Mouse (Mus musculus) forebrain, embryonic 13.5 days (tissue): ENCODE data around the gene Tmtc2. TPM values are rescaled to one million over a fixed set of nuclear protein-coding genes. Genes with fewer than 3 reads are reported as not detected.

Experiments used
- ATAC-seq: fragments of 200-750 bp; cut with Nextera tagmentation; 2 replicates; pipeline ENCODE4 v1.8.0; 2017
- H3K27ac ChIP-seq: fragments of 300-500 bp; sonication (generic); 2 replicates; pipeline ENCODE4 v1.5.1; 2015; ENCODE audit warnings: inconsistent platforms, mild to moderate bottlenecking, moderate library complexity
- H3K27me3 ChIP-seq: fragments of 300-500 bp; sonication (generic); 2 replicates; pipeline ENCODE4 v1.6.1; 2015; ENCODE audit warnings: mild to moderate bottlenecking, inconsistent platforms
- H3K36me3 ChIP-seq: fragments of 300-500 bp; sonication (generic); 2 replicates; pipeline ENCODE4 v1.6.1; 2015; ENCODE audit warnings: mild to moderate bottlenecking, inconsistent platforms; ENCODE audit not compliant: poor library complexity, severe bottlenecking
- H3K4me1 ChIP-seq: fragments of 300-500 bp; sonication (generic); 2 replicates; pipeline ENCODE4 v1.6.1; 2015; ENCODE audit warnings: inconsistent platforms
- H3K4me2 ChIP-seq: fragments of 300-500 bp; sonication (generic); 2 replicates; pipeline ENCODE4 v1.6.1; 2015; ENCODE audit warnings: inconsistent platforms, mild to moderate bottlenecking, moderate library complexity
- H3K4me3 ChIP-seq: fragments of 300-500 bp; sonication (generic); 2 replicates; pipeline ENCODE4 v1.5.1; 2015; ENCODE audit warnings: mild to moderate bottlenecking, inconsistent platforms
- H3K9ac ChIP-seq: fragments of 300-500 bp; sonication (generic); 2 replicates; pipeline ENCODE4 v1.6.1; 2015; ENCODE audit warnings: mild to moderate bottlenecking, inconsistent platforms
- H3K9me3 ChIP-seq: fragments of 300-500 bp; sonication (generic); replicated peaks from 2 replicates; pipeline ENCODE4 v1.6.1; 2016; ENCODE audit warnings: inconsistent platforms
- WGBS: fragments of 180-500 bp; shearing (Covaris S2); methylation state at CpG from one replicate; pipeline ENCODE4 v1.1.7; 2015; 5-methylcytosine and 5-hydroxymethylcytosine counted together
- polyA plus RNA-seq: library from polyadenylated mRNA; unstranded; fragments of >200 nt; fragmentation: Nextera tagmentation; extraction: Ambion mirVana; gene quantifications from 2 replicates; pipeline ENCODE4 v1.2.1, GENCODE M21; 2015

The Tmtc2 gene
- polyA plus RNA-seq, 1 experiment from 2014 or later = 5.7 TPM

DNA sequence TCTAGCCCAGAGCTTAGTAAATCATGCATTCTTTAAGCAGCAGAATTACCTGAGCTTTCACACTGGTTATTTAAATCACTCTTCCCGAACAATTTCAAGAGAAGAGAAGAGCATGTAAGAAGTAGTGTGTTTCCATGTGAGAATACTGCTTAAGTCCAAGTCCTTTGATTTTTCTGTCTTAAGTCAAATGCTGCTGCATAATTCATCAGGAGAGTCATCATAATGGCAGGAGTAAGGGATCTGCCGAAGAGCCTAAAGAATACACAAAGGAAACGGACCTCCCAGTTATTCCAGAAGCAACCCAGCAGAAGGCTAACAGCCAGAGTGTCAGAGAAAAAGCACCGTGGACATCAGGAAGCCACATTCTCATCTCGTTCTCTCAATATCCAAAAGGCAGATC lies 34.6 kb downstream of the Tmtc2 start:
- no peak overlapping the region for H3K27ac ChIP-seq
- no peak for ATAC-seq
- WGBS = 55% methylated on average over 5 of the region's 5 CpGs
- no peaks in the 10 kb centered on the region for H3K36me3 ChIP-seq
- H3K9me3 ChIP-seq = no peaks in the 10 kb centered on the region
- H3K27me3 ChIP-seq = no peaks in the 10 kb centered on the region
- no peak overlapping the region for H3K4me2 ChIP-seq
- no peak overlapping the region for H3K4me3 ChIP-seq
- 0 out of 2 replicates have a peak, but pooled peaks cover 3% of the 10 kb centered on the region for H3K4me1 ChIP-seq
- no peak overlapping the region for H3K9ac ChIP-seq

DNA sequence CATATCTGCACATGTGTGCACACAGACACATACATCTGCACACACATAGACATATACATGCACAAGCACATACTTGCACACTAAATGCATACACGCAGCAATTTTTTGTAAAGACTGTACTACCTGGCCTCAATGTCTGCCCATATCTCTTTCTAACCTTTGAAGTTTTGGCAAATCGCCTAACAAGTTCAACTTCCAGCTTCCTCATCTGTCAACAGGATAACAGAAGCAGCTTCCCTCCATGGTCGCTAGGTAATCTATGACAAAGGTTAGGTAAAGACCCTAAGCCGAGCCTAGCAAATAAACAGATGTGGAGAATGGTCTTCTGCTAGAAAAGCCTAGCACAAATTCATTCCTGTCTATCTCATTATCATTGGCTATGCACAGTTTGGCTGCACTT lies 37.3 kb downstream of the Tmtc2 start:
- ATAC-seq = no peak
- Histone ChIP-seq H3K27me3 (no peaks in the 10 kb centered on the region), H3K9ac (no peak overlapping the region), H3K4me1 (peaks cover 16% of the 10 kb centered on the region), H3K9me3 (no peaks in the 10 kb centered on the region), H3K4me3 (no peak overlapping the region), H3K27ac (no peak overlapping the region), H3K36me3 (no peaks in the 10 kb centered on the region), H3K4me2 (no peak overlapping the region)
- 89% methylated on average over 4 of the region's 4 CpGs for WGBS

DNA sequence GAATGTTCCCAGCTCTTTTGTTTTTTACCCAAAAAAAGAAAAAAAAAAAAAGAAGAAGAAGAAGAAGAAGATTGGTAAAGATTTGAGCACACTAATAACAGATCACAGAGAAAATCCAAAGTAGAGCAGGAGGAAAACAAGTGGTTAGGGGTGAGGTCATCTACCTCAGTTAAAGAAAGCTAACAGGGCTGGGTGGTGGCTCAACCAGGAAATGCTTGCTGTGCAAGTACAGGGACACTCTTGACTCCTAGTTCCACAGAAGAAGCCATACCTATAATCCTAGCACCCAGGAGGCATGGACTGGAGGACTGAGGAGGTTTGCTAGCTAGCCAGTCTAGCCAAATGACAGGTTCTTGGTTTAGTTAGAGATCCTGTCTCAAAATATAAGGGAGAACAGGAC lies 38.4 kb downstream of the Tmtc2 start:
- Histone ChIP-seq H3K4me3 (no peak overlapping the region), H3K36me3 (no peaks in the 10 kb centered on the region), H3K27me3 (no peaks in the 10 kb centered on the region), H3K9ac (no peak overlapping the region), H3K4me2 (no peak overlapping the region), H3K27ac (no peak overlapping the region), H3K9me3 (no peaks in the 10 kb centered on the region), H3K4me1 (peaks cover 27% of the 10 kb centered on the region)
- ATAC-seq = no peak

GRCm38 (mm10) chr10:105532747-105533146 lies 41.5 kb downstream of the Tmtc2 start:
- WGBS = 81% methylated on average over 7 of the region's 7 CpGs
- H3K4me2 ChIP-seq = no peak overlapping the region
- no peak for ATAC-seq
- H3K27ac ChIP-seq = no peak overlapping the region
- H3K27me3 ChIP-seq = no peaks in the 10 kb centered on the region
- no peak overlapping the region for H3K4me3 ChIP-seq
- H3K4me1 ChIP-seq = peaks cover 28% of the 10 kb centered on the region
- H3K36me3 ChIP-seq = no peaks in the 10 kb centered on the region
- H3K9me3 ChIP-seq = no peaks in the 10 kb centered on the region
- H3K9ac ChIP-seq = no peak overlapping the region

GRCm38 (mm10) chr10:105532019-105532525 lies 42.2 kb downstream of the Tmtc2 start:
- Histone ChIP-seq H3K9me3 (no peaks in the 10 kb centered on the region), H3K4me3 (no peak overlapping the region), H3K36me3 (no peaks in the 10 kb centered on the region), H3K27ac (no peak overlapping the region), H3K27me3 (no peaks in the 10 kb centered on the region), H3K4me2 (no peak overlapping the region), H3K4me1 (peaks cover 28% of the 10 kb centered on the region), H3K9ac (no peak overlapping the region)
- ATAC-seq = peak; percentile 52; the same call in 1 of the 2 replicates
- 40% methylated on average over 5 of the region's 5 CpGs for WGBS

DNA sequence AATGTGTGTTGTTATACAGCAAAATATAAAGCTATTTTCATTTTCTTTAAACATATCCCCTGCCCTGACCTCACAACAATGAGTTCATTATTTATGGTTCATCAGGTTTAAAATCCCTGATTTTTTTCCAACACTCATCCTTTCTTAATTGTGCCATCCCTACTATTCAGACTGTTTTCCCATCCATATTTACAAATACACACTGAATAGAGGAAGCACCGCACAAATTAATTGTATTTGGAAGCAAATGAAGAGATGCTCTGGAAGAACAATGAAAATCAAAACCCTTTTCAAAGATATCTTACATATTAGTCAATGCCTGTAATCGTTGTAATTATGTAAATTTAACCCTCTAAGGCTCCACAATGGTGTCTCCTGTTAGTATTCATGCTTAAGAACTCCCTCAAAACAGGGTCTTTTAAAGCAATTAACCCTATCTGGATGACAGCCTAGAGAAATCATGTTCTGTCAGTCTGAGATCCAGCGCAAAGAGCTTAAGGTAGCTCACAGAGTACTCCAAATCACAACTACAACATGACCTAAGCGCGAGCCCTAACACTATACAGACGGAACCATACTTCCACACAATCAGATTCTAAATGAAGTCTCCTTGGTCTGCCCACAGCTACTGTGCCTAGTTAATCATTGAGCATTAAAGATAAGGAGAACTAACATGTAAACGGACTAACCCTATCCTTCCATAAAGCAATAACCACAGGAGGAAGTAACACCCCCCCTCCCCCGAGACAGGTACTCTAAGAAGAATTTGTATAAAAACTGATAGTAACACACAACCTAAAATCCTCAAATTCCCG lies 43.0 kb downstream of the Tmtc2 start:
- peak; percentile 79 for ATAC-seq

DNA sequence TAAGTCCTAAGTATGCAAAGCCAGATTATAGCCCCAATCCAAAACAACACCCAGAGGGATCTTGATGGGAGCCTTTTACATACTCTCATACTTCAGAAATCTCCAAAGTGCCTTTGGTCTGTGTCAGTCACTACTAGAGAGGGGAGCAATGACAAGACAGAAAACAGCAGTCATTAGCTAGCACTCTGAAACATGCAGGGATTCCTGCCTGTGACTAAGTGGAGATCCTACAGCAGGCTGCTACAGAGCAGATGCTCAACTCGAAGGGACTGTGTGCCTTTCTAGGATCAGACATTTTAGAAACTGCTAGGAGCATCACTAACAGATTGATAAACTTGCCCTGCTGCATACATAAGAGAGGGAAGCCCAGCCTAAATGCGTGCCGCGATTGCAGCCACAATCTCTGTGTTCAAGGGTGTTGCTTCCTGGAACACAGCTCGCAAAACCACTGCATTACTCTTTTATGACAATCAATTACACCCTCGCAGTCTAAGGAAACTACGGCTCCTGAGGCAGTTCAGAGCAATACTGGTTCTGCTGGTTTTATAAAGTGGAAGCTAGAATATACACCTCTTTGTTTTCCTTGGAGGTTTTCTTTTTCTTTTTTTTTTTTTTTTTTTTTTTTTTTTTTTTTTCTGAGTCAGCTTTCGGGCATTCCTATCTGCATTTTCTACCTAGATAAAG lies 50.7 kb downstream of the Tmtc2 start:
- ATAC-seq = no peak

More for the DNA sequence above, 43.0 kb downstream of the Tmtc2 start:
- WGBS = 43% methylated on average over 9 of the region's 9 CpGs
- H3K4me2 ChIP-seq = no peak overlapping the region
- H3K9ac ChIP-seq = no peak overlapping the region
- H3K27me3 ChIP-seq = no peaks in the 10 kb centered on the region
- H3K9me3 ChIP-seq = no peaks in the 10 kb centered on the region
- H3K36me3 ChIP-seq = no peaks in the 10 kb centered on the region
- peaks cover 28% of the 10 kb centered on the region for H3K4me1 ChIP-seq
- H3K4me3 ChIP-seq = no peak overlapping the region
- H3K27ac ChIP-seq = no peak overlapping the region

GRCm38 (mm10) chr10:105522431-105522830 lies 51.8 kb downstream of the Tmtc2 start:
- Histone ChIP-seq H3K4me1 (no peaks in the 10 kb centered on the region), H3K27ac (no peak overlapping the region), H3K27me3 (no peaks in the 10 kb centered on the region), H3K4me2 (no peak overlapping the region), H3K9me3 (no peaks in the 10 kb centered on the region), H3K9ac (no peak overlapping the region), H3K4me3 (no peak overlapping the region), H3K36me3 (no peaks in the 10 kb centered on the region)
- 81% methylated on average over 7 of the region's 7 CpGs for WGBS
- ATAC-seq = no peak

More for the DNA sequence above, 50.7 kb downstream of the Tmtc2 start:
- H3K9ac ChIP-seq = no peak overlapping the region
- H3K4me2 ChIP-seq = no peak overlapping the region
- H3K27ac ChIP-seq = no peak overlapping the region
- H3K4me1 ChIP-seq = no peaks in the 10 kb centered on the region
- no peaks in the 10 kb centered on the region for H3K27me3 ChIP-seq
- no peaks in the 10 kb centered on the region for H3K9me3 ChIP-seq
- 75% methylated on average over 8 of the region's 8 CpGs for WGBS
- no peaks in the 10 kb centered on the region for H3K36me3 ChIP-seq
- H3K4me3 ChIP-seq = no peak overlapping the region

DNA sequence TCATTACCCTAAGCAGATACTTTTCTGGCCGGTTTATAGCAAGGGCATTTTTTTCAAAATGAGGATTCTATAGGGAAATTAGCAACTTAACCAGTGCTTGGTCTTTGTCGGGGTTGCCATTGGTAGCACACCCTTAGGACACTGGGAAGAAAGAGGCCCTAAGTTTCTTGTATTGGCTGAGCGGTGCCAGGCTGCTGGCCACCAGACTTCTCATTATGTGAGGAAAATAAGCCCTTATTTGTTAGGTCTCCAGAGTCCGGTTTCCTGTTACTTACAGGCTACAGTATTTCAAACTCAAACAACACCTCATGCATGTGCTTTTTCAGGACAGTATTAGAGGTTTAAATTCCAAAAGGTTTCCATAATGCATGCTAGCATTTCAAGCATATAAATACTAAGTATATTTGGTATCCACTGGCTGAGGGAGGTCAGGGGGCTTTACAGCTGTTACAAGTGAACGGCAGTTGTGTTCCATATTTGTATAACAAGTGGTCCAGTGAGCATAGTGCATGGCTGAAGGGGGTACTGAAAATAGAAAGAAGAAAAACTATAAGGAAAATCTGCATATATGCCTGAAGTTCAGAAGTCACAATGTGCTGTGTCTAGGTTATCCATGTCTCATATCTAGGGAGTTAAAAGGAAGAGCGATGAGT lies 55.0 kb downstream of the Tmtc2 start:
- no peak overlapping the region for H3K9ac ChIP-seq
- ATAC-seq = no peak
- H3K27me3 ChIP-seq = no peaks in the 10 kb centered on the region
- no peak overlapping the region for H3K4me3 ChIP-seq
- no peak overlapping the region for H3K27ac ChIP-seq
- no peak overlapping the region for H3K4me2 ChIP-seq
- no peaks in the 10 kb centered on the region for H3K9me3 ChIP-seq
- H3K4me1 ChIP-seq = no peaks in the 10 kb centered on the region
- WGBS = 70% methylated on average over 6 of the region's 6 CpGs
- H3K36me3 ChIP-seq = no peaks in the 10 kb centered on the region

DNA sequence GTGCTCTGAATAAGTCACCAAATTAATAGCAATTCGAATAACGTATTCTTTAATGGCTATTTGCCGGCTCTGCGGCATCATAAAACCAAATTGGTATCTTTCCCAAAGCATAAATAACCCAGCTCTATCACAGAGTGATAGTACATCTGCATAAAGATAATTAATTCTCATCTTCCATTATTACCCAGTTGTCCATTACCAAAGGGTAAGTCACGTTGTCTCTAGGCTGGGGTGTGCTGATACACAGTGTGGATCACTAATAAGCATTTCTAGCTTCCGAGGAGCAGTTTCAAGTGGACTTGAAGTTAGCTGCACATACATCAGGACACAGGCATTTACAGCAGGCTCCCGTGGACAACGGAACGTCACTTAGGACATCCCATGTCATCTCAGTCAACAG lies 56.1 kb downstream of the Tmtc2 start:
- H3K9ac ChIP-seq = no peak overlapping the region
- H3K27ac ChIP-seq = no peak overlapping the region
- WGBS = 95% methylated on average over 9 of the region's 9 CpGs
- no peaks in the 10 kb centered on the region for H3K27me3 ChIP-seq
- H3K4me3 ChIP-seq = no peak overlapping the region
- no peak for ATAC-seq
- H3K4me1 ChIP-seq = no peaks in the 10 kb centered on the region
- no peaks in the 10 kb centered on the region for H3K9me3 ChIP-seq
- H3K36me3 ChIP-seq = no peaks in the 10 kb centered on the region
- H3K4me2 ChIP-seq = no peak overlapping the region

- Histone ChIP-seq H3K9me3 (no peaks in the 10 kb centered on the region), H3K27me3 (no peaks in the 10 kb centered on the region), H3K4me1 (peaks cover 20% of the 10 kb centered on the region), H3K9ac (no peak overlapping the region), H3K4me3 (no peak overlapping the region), H3K4me2 (no peak overlapping the region), H3K36me3 (no peaks in the 10 kb centered on the region), H3K27ac (no peak overlapping the region)
- 74% methylated on average over 7 of the region's 7 CpGs for WGBS
- no peak for ATAC-seq
These were observed 60.4 kb downstream of the Tmtc2 start for GRCm38 (mm10) chr10:105513777-105514322.

GRCm38 (mm10) chr10:105509896-105510272 lies 64.4 kb downstream of the Tmtc2 start:
- ATAC-seq = peak; percentile 66; the same call in 1 of the 2 replicates
- H3K27me3 ChIP-seq = no peaks in the 10 kb centered on the region
- peaks cover 20% of the 10 kb centered on the region for H3K4me1 ChIP-seq
- H3K36me3 ChIP-seq = peaks cover 9% of the 10 kb centered on the region; the same call in 1 of the 2 replicates
- no peaks in the 10 kb centered on the region for H3K9me3 ChIP-seq
- H3K27ac ChIP-seq = no peak overlapping the region
- peak overlapping the region; percentile 6; the same call in 1 of the 2 replicates for H3K4me3 ChIP-seq
- 24% methylated on average over 4 of the region's 5 CpGs for WGBS
- peak overlapping the region; percentile 39 for H3K4me2 ChIP-seq
- no peak overlapping the region for H3K9ac ChIP-seq
